Mouse (Mus musculus) WW6 (cell line): ENCODE measurements around the gene Frem1.

ENCODE experiments used
- DNase-seq: peaks from one replicate; pipeline ENCODE4 v3.0.0-alpha.2; 2013; ENCODE audit warnings: low read depth, low spot score

Frem1 gene

GRCm38 (mm10) chr4:82933698-82934210 is 118.4 kb downstream of the Frem1 start:
- DNase-seq = peak; percentile 29

GRCm38 (mm10) chr4:82930079-82930478 is 122.1 kb downstream of the Frem1 start:
- DNase-seq = no peak

- DNase-seq = no peak
Measured at GRCm38 (mm10) chr4:82921962-82922361, 130.2 kb downstream of the Frem1 start.

- no peak for DNase-seq
Measured at GRCm38 (mm10) chr4:82918625-82919024, 133.5 kb downstream of the Frem1 start.

GRCm38 (mm10) chr4:82916678-82917050 is 135.5 kb downstream of the Frem1 start:
- DNase-seq = no peak

- DNase-seq = no peak
Measured at GRCm38 (mm10) chr4:82916003-82916677, 136.0 kb downstream of the Frem1 start.

- DNase-seq = no peak
Measured at GRCm38 (mm10) chr4:82915576-82915975, 136.6 kb downstream of the Frem1 start.

GRCm38 (mm10) chr4:82914601-82915143 is 137.5 kb downstream of the Frem1 start:
- DNase-seq = no peak

- no peak for DNase-seq
Measured at GRCm38 (mm10) chr4:82895227-82895626, 156.9 kb downstream of the Frem1 start.

GRCm38 (mm10) chr4:82892247-82892646 is 159.9 kb downstream of the Frem1 start:
- no peak for DNase-seq

- DNase-seq = no peak
Measured at GRCm38 (mm10) chr4:82891566-82891965, 160.6 kb downstream of the Frem1 start.

GRCm38 (mm10) chr4:82891049-82891448 is 161.1 kb downstream of the Frem1 start:
- no peak for DNase-seq

GRCm38 (mm10) chr4:82890585-82890984 is 161.6 kb downstream of the Frem1 start:
- DNase-seq = no peak

GRCm38 (mm10) chr4:82886148-82886547 is 166.0 kb downstream of the Frem1 start:
- no peak for DNase-seq

- no peak for DNase-seq
Measured at GRCm38 (mm10) chr4:82885535-82885913, 166.6 kb downstream of the Frem1 start.

GRCm38 (mm10) chr4:82884636-82885534 is 167.3 kb downstream of the Frem1 start, which contains the start of gene Cer1:
TSS of gene Cer1 (minus strand) at chr4:82885148.
- DNase-seq = no peak

GRCm38 (mm10) chr4:82882500-82882899 is 169.6 kb downstream of the Frem1 start:
- DNase-seq = no peak

- DNase-seq = no peak
Measured at GRCm38 (mm10) chr4:82881366-82881765, 170.8 kb downstream of the Frem1 start.

- DNase-seq = no peak
Measured at GRCm38 (mm10) chr4:82880243-82880642, 171.9 kb downstream of the Frem1 start.

- DNase-seq = no peak
Measured at GRCm38 (mm10) chr4:82879152-82879551, 173.0 kb downstream of the Frem1 start.

- no peak for DNase-seq
Measured at GRCm38 (mm10) chr4:82876656-82877055, 175.5 kb downstream of the Frem1 start.

- no peak for DNase-seq
Measured at GRCm38 (mm10) chr4:82875532-82875931, 176.6 kb downstream of the Frem1 start.
